In genomic region chr4:53196058-53196771, GRCm38 (mm10) we compare ENCODE assay signal across 8 mouse cellular contexts. TPM values are rescaled to one million over a fixed set of nuclear protein-coding genes. Genes with fewer than 3 reads are reported as not detected.
DNase-seq lines count a peak whose midpoint lies in the region; ATAC-seq and TF ChIP-seq lines count a peak whose summit lies in the region.

No protein-coding gene starts in this region.

- DNase-seq in B cell, adult 2 months, result peak; percentile 86 to 89
- peak; percentile 80 for DNase-seq in brain, embryonic 18.5 days (ENCODE audit: low read depth, low spot score)
- DNase-seq in heart, embryonic 10.5 days (ENCODE audit: low spot score), result peak; percentile 93
- peak; percentile 95 for DNase-seq in limb, embryonic 14.5 days (ENCODE audit: low spot score)
- DNase-seq in spleen, adult 2 months (ENCODE audit: low read depth in 1 of 2, low spot score in 2 of 2), result peak; percentile 65 to 86

- H3K4me3 ChIP-seq in erythroblast, embryonic 14.5 days (replicated peaks), result peak overlapping the region; percentile 53
- peak overlapping the region; percentile 61 for H3K4me3 ChIP-seq in heart, embryonic 10.5 days
- H3K4me3 ChIP-seq in kidney, embryonic 14.5 days (ENCODE audit: low read length), result peak overlapping the region; percentile 38
- peak overlapping the region; percentile 40 for H3K4me3 ChIP-seq in limb, embryonic 14.5 days (replicated peaks; ENCODE audit: low read length)
- H3K4me3 ChIP-seq in midbrain, embryonic 16.5 days (ENCODE audit: low read depth, low read length), result peak overlapping the region; percentile 45
- peak overlapping the region; percentile 37; the same call in 1 of the 2 replicates for H3K4me3 ChIP-seq in spleen, adult 2 months (ENCODE audit: extremely low read depth, insufficient read depth, insufficient read length)

- peak; percentile 98 for ATAC-seq in kidney, embryonic 14.5 days (ENCODE audit: low FRiP score, low TSS enrichment)
- peak; percentile 97 for ATAC-seq in limb, embryonic 14.5 days (ENCODE audit: low FRiP score, low read depth)
- peak; percentile 98 for ATAC-seq in midbrain, embryonic 16.5 days

- no peaks in the 10 kb centered on the region for H3K36me3 ChIP-seq in erythroblast, embryonic 14.5 days (ENCODE audit: control insufficient read depth)
- no peaks in the 10 kb centered on the region for H3K36me3 ChIP-seq in heart, embryonic 10.5 days
- no peaks in the 10 kb centered on the region for H3K36me3 ChIP-seq in kidney, embryonic 14.5 days (ENCODE audit: control insufficient read depth, insufficient read depth, low read length)
- no peaks in the 10 kb centered on the region for H3K36me3 ChIP-seq in limb, embryonic 14.5 days (ENCODE audit: control insufficient read depth, insufficient read depth, low read length)
- no peaks in the 10 kb centered on the region for H3K36me3 ChIP-seq in midbrain, embryonic 16.5 days (ENCODE audit: control insufficient read depth, insufficient read depth, low read length)
- no peaks in the 10 kb centered on the region for H3K36me3 ChIP-seq in spleen, adult 2 months (ENCODE audit: control insufficient read depth, insufficient read depth, low read length)

- H3K4me1 ChIP-seq in erythroblast, embryonic 14.5 days (ENCODE audit: control insufficient read depth), result peaks cover 8% of the 10 kb centered on the region
- peaks cover 8% of the 10 kb centered on the region for H3K4me1 ChIP-seq in heart, embryonic 10.5 days
- H3K4me1 ChIP-seq in kidney, embryonic 14.5 days (ENCODE audit: control insufficient read depth, insufficient read depth, low read length), result no peaks in the 10 kb centered on the region
- peaks cover 11% of the 10 kb centered on the region; the same call in 1 of the 2 replicates for H3K4me1 ChIP-seq in limb, embryonic 14.5 days (ENCODE audit: control insufficient read depth, insufficient read depth, low read length)
- peaks cover 11% of the 10 kb centered on the region for H3K4me1 ChIP-seq in midbrain, embryonic 16.5 days (ENCODE audit: control insufficient read depth, insufficient read depth, low read length)
- H3K4me1 ChIP-seq in spleen, adult 2 months (ENCODE audit: control insufficient read depth, insufficient read depth, insufficient read length), result peaks cover 2% of the 10 kb centered on the region; the same call in 1 of the 2 replicates

- H3K4me2 ChIP-seq in kidney, embryonic 14.5 days (replicated peaks; ENCODE audit: low read depth, low read length), result peak overlapping the region; percentile 42
- peak overlapping the region; percentile 50 for H3K4me2 ChIP-seq in limb, embryonic 14.5 days (replicated peaks; ENCODE audit: low read depth, low read length, severe bottlenecking)
- peak overlapping the region; percentile 48 for H3K4me2 ChIP-seq in midbrain, embryonic 16.5 days (ENCODE audit: low read length)

- peak overlapping the region; percentile 20; the same call in 1 of the 2 replicates for H3K9ac ChIP-seq in kidney, embryonic 14.5 days (ENCODE audit: low read depth, low read length)
- peak overlapping the region; percentile 48 for H3K9ac ChIP-seq in limb, embryonic 14.5 days (ENCODE audit: low read depth, low read length, severe bottlenecking)
- H3K9ac ChIP-seq in midbrain, embryonic 16.5 days (ENCODE audit: low read depth, low read length), result peak overlapping the region; percentile 43

- peak overlapping the region; percentile 67 for H3K27ac ChIP-seq in heart, embryonic 10.5 days
- no peak overlapping the region for H3K27ac ChIP-seq in kidney, embryonic 14.5 days (ENCODE audit: low read depth, low read length)
- H3K27ac ChIP-seq in limb, embryonic 14.5 days (replicated peaks; ENCODE audit: low read depth, low read length), result peak overlapping the region; percentile 55
- H3K27ac ChIP-seq in midbrain, embryonic 16.5 days (ENCODE audit: low read length), result peak overlapping the region; percentile 73
- no peak overlapping the region for H3K27ac ChIP-seq in spleen, adult 2 months (ENCODE audit: insufficient read depth, low read length)

- TF ChIP-seq POLR2A in limb, embryonic 14.5 days (IDR thresholded peaks at IDR 0.05; ENCODE audit: borderline replicate concordance, extremely low read depth, insufficient read depth, insufficient read length), result no peak
- TF ChIP-seq POLR2A in spleen, adult 2 months (IDR thresholded peaks at IDR 0.05; ENCODE audit: low read depth, low read length), result no peak

- no peak for TF ChIP-seq CTCF in spleen, adult 2 months (IDR thresholded peaks at IDR 0.05; ENCODE audit: extremely low read depth, insufficient read depth, insufficient read length, insufficient replicate concordance)

- no peaks in the 10 kb centered on the region for H3K27me3 ChIP-seq in erythroblast, embryonic 14.5 days (ENCODE audit: control insufficient read depth)
- H3K27me3 ChIP-seq in heart, embryonic 10.5 days (ENCODE audit: insufficient read depth, poor library complexity, severe bottlenecking), result no peaks in the 10 kb centered on the region
- H3K27me3 ChIP-seq in kidney, embryonic 14.5 days (ENCODE audit: control insufficient read depth, insufficient read depth, low read length), result no peaks in the 10 kb centered on the region
- H3K27me3 ChIP-seq in limb, embryonic 14.5 days (ENCODE audit: control insufficient read depth, insufficient read depth, low read length), result no peaks in the 10 kb centered on the region
- H3K27me3 ChIP-seq in midbrain, embryonic 16.5 days (ENCODE audit: control insufficient read depth, insufficient read depth, low read depth, low read length), result no peaks in the 10 kb centered on the region
- no peaks in the 10 kb centered on the region for H3K27me3 ChIP-seq in spleen, adult 2 months (ENCODE audit: control insufficient read depth, insufficient read depth, low read length)

- no peaks in the 10 kb centered on the region for H3K9me3 ChIP-seq in erythroblast, embryonic 14.5 days (ENCODE audit: control insufficient read depth, low read length)
- no peaks in the 10 kb centered on the region for H3K9me3 ChIP-seq in heart, embryonic 10.5 days
- no peaks in the 10 kb centered on the region for H3K9me3 ChIP-seq in kidney, embryonic 14.5 days (ENCODE audit: control insufficient read depth, low read length)
- no peaks in the 10 kb centered on the region for H3K9me3 ChIP-seq in limb, embryonic 14.5 days (ENCODE audit: control insufficient read depth, low read length)
- no peaks in the 10 kb centered on the region for H3K9me3 ChIP-seq in midbrain, embryonic 16.5 days (replicated peaks; ENCODE audit: control insufficient read depth, low read length, poor library complexity, severe bottlenecking)

- 16% methylated on average over 24 of the region's 24 CpGs for WGBS in heart, embryonic 10.5 days
- WGBS in kidney, embryonic 14.5 days, result 18% methylated on average over 24 of the region's 24 CpGs
- WGBS in limb, embryonic 14.5 days, result 19% methylated on average over 24 of the region's 24 CpGs
- 11% methylated on average over 24 of the region's 24 CpGs for WGBS in midbrain, embryonic 16.5 days
- 32% methylated on average over 24 of the region's 24 CpGs for WGBS in spleen, adult 2 months

RNA-seq across cellular contexts. Expression of gene Abca1, which starts 36.5 kb away (rescaled TPM):
- 0.01 TPM in 2 replicates for polyA plus RNA-seq in erythroblast, embryonic 14.5 days (2012)
- 1.6 and 4.2 TPM in 2 replicates for polyA plus RNA-seq in heart, embryonic 10.5 days (2016; fragmentation: Nextera tagmentation; extraction: Ambion mirVana)
- 3.4 and 5.6 TPM in 2 replicates for polyA plus RNA-seq in kidney, embryonic 14.5 days (2014; fragmentation: Nextera tagmentation; extraction: Ambion mirVana)
- 9.0 and 10.3 TPM in 2 replicates for polyA plus RNA-seq in limb, embryonic 14.5 days (2012; rRNA removed)
- polyA plus RNA-seq in limb, embryonic 14.5 days (2014; fragmentation: Nextera tagmentation; extraction: Ambion mirVana), result 12.3 and 14.5 TPM in 2 replicates
- polyA plus RNA-seq in midbrain, embryonic 16.5 days (2015; fragmentation: Nextera tagmentation; extraction: Ambion mirVana), result 9.3 and 9.9 TPM in 2 replicates
- polyA plus RNA-seq in spleen, adult 2 months (2012; rRNA removed), result 6.8 and 7.6 TPM in 2 replicates

Comparison
In these comparisons a context has a peak if more than half of its experiments do, and no peak if none do; other contexts are left out.
1. H3K27ac ChIP-seq: peak in heart, embryonic 10.5 days (single experiment), limb, embryonic 14.5 days (single experiment) and midbrain, embryonic 16.5 days (single experiment); none in kidney, embryonic 14.5 days (single experiment) and spleen, adult 2 months (single experiment).
2. Peak in every context shown above with its lines, with median percentiles within 50 percentile points of each other: DNase-seq, H3K4me3 ChIP-seq, ATAC-seq, H3K4me2 ChIP-seq and H3K9ac ChIP-seq.